In the genomic region with DNA sequence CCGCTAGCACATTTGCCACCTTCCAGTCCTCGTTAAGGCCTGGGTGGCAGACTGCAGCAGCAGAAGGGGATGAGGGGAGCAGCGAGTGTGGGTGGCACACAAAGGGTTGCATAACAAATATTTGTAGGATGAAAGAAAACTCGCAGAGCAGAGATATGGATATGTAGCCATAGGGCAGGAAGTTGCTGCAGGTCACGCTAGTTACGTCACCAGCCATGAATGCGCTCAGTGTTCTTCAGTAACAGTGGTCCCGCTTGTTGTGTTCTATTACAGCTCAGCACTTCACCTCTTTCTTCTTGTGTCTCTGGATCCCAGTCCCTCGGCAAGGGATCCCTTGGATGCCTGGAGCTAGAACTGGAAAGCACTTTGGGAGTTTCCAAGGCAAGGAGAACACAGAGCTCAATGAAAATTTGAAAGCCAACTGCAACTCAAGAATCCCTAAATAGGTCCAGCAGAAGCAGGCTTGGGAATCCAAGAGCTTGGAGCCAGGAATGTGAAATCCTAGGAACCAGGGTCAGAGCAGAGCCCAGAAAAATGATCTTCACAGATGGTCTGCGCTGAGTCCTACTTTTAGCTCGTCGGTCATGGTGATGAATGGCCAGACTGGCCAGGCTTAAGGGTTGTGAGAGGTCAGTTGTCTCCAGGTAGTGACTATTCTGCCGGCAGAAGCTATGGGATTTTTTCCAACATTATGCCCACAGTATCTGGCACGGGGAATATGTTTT, we compare ENCODE assay signal across 16 mouse cellular contexts. TPM values are rescaled to one million over a fixed set of nuclear protein-coding genes. Genes with fewer than 3 reads are reported as not detected.
DNase-seq lines count a peak whose midpoint lies in the region; ATAC-seq and TF ChIP-seq lines count a peak whose summit lies in the region.
"Had no signal": no experiment of that assay in that cellular context is flagged by ENCODE, and none has a peak within 500 bp of the region (broad histone marks: within the 10 kb centered on the region; RNA-seq: fewer than 3 reads in every experiment).

No protein-coding gene starts in this region.

- no peaks in the 10 kb centered on the region for H3K27me3 ChIP-seq in hindbrain, embryonic 10.5 days (ENCODE audit: insufficient read depth, poor library complexity, severe bottlenecking)
- H3K27me3 ChIP-seq in hindbrain, postnatal 0 days (ENCODE audit: insufficient read depth, low read length), result no peaks in the 10 kb centered on the region
- H3K27me3 ChIP-seq in embryonic facial prominence, embryonic 13.5 days, result no peaks in the 10 kb centered on the region
- H3K27me3 ChIP-seq in intestine, embryonic 15.5 days (replicated peaks), result no peaks in the 10 kb centered on the region
- no peaks in the 10 kb centered on the region; the same call in 1 of the 2 replicates for H3K27me3 ChIP-seq in kidney, adult 2 months (replicated peaks; ENCODE audit: control insufficient read depth, insufficient read depth, low read length)
- H3K27me3 ChIP-seq: heart, embryonic 13.5 days; hindbrain, embryonic 12.5 days had no signal

- TF ChIP-seq CTCF in hindbrain, postnatal 0 days (IDR thresholded peaks at IDR 0.05; ENCODE audit: low read depth), result no peak
- TF ChIP-seq CTCF in cortical plate, adult 2 months (IDR thresholded peaks at IDR 0.05; ENCODE audit: extremely low read depth, insufficient read depth, low read length), result no peak
- TF ChIP-seq CTCF in layer of hippocampus, adult 2 months (conservative IDR thresholded peaks at IDR 0.05), result no peak
- no peak for TF ChIP-seq CTCF in kidney, adult 2 months (conservative IDR thresholded peaks at IDR 0.05; ENCODE audit: insufficient read depth, insufficient read length, low read depth, low read length)

- no peak overlapping the region for H3K4me2 ChIP-seq in hindbrain, postnatal 0 days (ENCODE audit: low read depth, low read length)
- H3K4me2 ChIP-seq in embryonic facial prominence, embryonic 13.5 days, result no peak overlapping the region
- no peak overlapping the region for H3K4me2 ChIP-seq in intestine, embryonic 15.5 days (replicated peaks)
- H3K4me2 ChIP-seq: heart, embryonic 13.5 days; hindbrain, embryonic 12.5 days had no signal

- 85% methylated on average over 14 of the region's 14 CpGs for WGBS in hindbrain, embryonic 10.5 days
- 76% methylated on average over 14 of the region's 14 CpGs for WGBS in hindbrain, postnatal 0 days
- WGBS in embryonic facial prominence, embryonic 13.5 days, result 59% methylated on average over 14 of the region's 14 CpGs
- 69% methylated on average over 14 of the region's 14 CpGs for WGBS in intestine, embryonic 15.5 days
- WGBS in kidney, adult 2 months, result 76% methylated on average over 14 of the region's 14 CpGs

- H3K36me3 ChIP-seq in hindbrain, embryonic 10.5 days, result no peaks in the 10 kb centered on the region
- no peaks in the 10 kb centered on the region for H3K36me3 ChIP-seq in hindbrain, postnatal 0 days (ENCODE audit: insufficient read depth, low read length)
- H3K36me3 ChIP-seq in embryonic facial prominence, embryonic 13.5 days, result no peaks in the 10 kb centered on the region
- no peaks in the 10 kb centered on the region for H3K36me3 ChIP-seq in intestine, embryonic 15.5 days
- no peaks in the 10 kb centered on the region for H3K36me3 ChIP-seq in kidney, adult 2 months (ENCODE audit: control insufficient read depth, insufficient read depth, low read length)
- H3K36me3 ChIP-seq: heart, embryonic 13.5 days; hindbrain, embryonic 12.5 days had no signal

- H3K4me1 ChIP-seq in hindbrain, embryonic 10.5 days (replicated peaks), result no peaks in the 10 kb centered on the region
- H3K4me1 ChIP-seq in hindbrain, postnatal 0 days (ENCODE audit: insufficient read depth, low read length), result no peaks in the 10 kb centered on the region
- peaks cover 2% of the 10 kb centered on the region; the same call in 1 of the 2 replicates for H3K4me1 ChIP-seq in cortical plate, adult 2 months (ENCODE audit: control insufficient read depth, insufficient read depth, low read length)
- H3K4me1 ChIP-seq in embryonic facial prominence, embryonic 13.5 days, result peaks cover 12% of the 10 kb centered on the region
- no peaks in the 10 kb centered on the region for H3K4me1 ChIP-seq in intestine, embryonic 15.5 days (replicated peaks)
- H3K4me1 ChIP-seq in kidney, adult 2 months (ENCODE audit: control insufficient read depth, insufficient read depth, low read length), result no peaks in the 10 kb centered on the region
- H3K4me1 ChIP-seq: hindbrain, embryonic 12.5 days; megakaryocyte, embryonic 14.5 days had no signal

- no peak overlapping the region for H3K9ac ChIP-seq in hindbrain, postnatal 0 days (replicated peaks; ENCODE audit: low read length)
- H3K9ac ChIP-seq in embryonic facial prominence, embryonic 13.5 days, result no peak overlapping the region
- no peak overlapping the region for H3K9ac ChIP-seq in intestine, embryonic 15.5 days
- H3K9ac ChIP-seq: heart, embryonic 13.5 days; hindbrain, embryonic 12.5 days had no signal

- no peak overlapping the region for H3K4me3 ChIP-seq in hindbrain, embryonic 10.5 days
- H3K4me3 ChIP-seq in hindbrain, postnatal 0 days (ENCODE audit: low read length), result no peak overlapping the region
- H3K4me3 ChIP-seq in cortical plate, adult 2 months (ENCODE audit: insufficient read depth, low read length), result no peak overlapping the region
- no peak overlapping the region for H3K4me3 ChIP-seq in embryonic facial prominence, embryonic 13.5 days
- H3K4me3 ChIP-seq in layer of hippocampus, adult 2 months, result no peak overlapping the region
- no peak overlapping the region for H3K4me3 ChIP-seq in intestine, embryonic 15.5 days (replicated peaks)
- no peak overlapping the region for H3K4me3 ChIP-seq in kidney, adult 2 months (ENCODE audit: insufficient read depth, low read depth, low read length)
- H3K4me3 ChIP-seq: heart, embryonic 13.5 days; hindbrain, embryonic 12.5 days; megakaryocyte, embryonic 14.5 days had no signal

- no peaks in the 10 kb centered on the region for H3K9me3 ChIP-seq in hindbrain, embryonic 10.5 days
- no peaks in the 10 kb centered on the region for H3K9me3 ChIP-seq in hindbrain, postnatal 0 days (ENCODE audit: low read length)
- H3K9me3 ChIP-seq in embryonic facial prominence, embryonic 13.5 days, result no peaks in the 10 kb centered on the region
- H3K9me3 ChIP-seq in intestine, embryonic 15.5 days, result no peaks in the 10 kb centered on the region
- H3K9me3 ChIP-seq: heart, embryonic 13.5 days; hindbrain, embryonic 12.5 days; megakaryocyte, embryonic 14.5 days had no signal

- no peak for DNase-seq in hindbrain, embryonic 10.5 days (ENCODE audit: low spot score)
- DNase-seq in hindbrain, postnatal 0 days (ENCODE audit: low spot score), result no peak
- DNase-seq in layer of hippocampus, adult 2 months (ENCODE audit: low spot score in 2 of 2), result peak in 1 of 2 experiments; percentile 26
- DNase-seq in kidney, adult 2 months, result no peak
- DNase-seq: adrenal gland, postnatal 36 days; kidney, adult 9 months; thymus, adult 2 months had no signal

- no peak for ATAC-seq in hindbrain, postnatal 0 days
- no peak for ATAC-seq in embryonic facial prominence, embryonic 13.5 days (ENCODE audit: insufficient number of reproducible peaks, insufficient read depth, low FRiP score, low TSS enrichment, low read depth)
- no peak for ATAC-seq in intestine, embryonic 15.5 days
- no peak for ATAC-seq in inflammation-experienced regulatory T-cells, adult 6 months
- ATAC-seq: forebrain, embryonic 14.5 days had no signal

- TF ChIP-seq POLR2A in cortical plate, adult 2 months (IDR thresholded peaks at IDR 0.05; ENCODE audit: extremely low read depth, insufficient read depth, low read length), result no peak
- no peak for TF ChIP-seq POLR2A in kidney, adult 2 months (IDR thresholded peaks at IDR 0.05; ENCODE audit: low read depth, low read length)

- H3K27ac ChIP-seq in hindbrain, embryonic 10.5 days, result peak overlapping the region; percentile 30; the same call in 1 of the 2 replicates
- H3K27ac ChIP-seq in hindbrain, postnatal 0 days, result no peak overlapping the region
- 0 out of 2 replicates have a peak overlapping the region, but pooled peaks have one; percentile 35 for H3K27ac ChIP-seq in cortical plate, adult 2 months (ENCODE audit: insufficient read depth, low read length)
- H3K27ac ChIP-seq in embryonic facial prominence, embryonic 13.5 days, result peak overlapping the region; percentile 8; the same call in 1 of the 2 replicates
- peak overlapping the region; percentile 85 for H3K27ac ChIP-seq in layer of hippocampus, adult 2 months
- no peak overlapping the region for H3K27ac ChIP-seq in intestine, embryonic 15.5 days
- no peak overlapping the region for H3K27ac ChIP-seq in kidney, adult 2 months (ENCODE audit: insufficient read depth, low read depth, low read length)
- H3K27ac ChIP-seq: heart, embryonic 13.5 days; hindbrain, embryonic 12.5 days had no signal

RNA-seq across cellular contexts. Expression of a gene that starts 34.4 kb away (rescaled TPM):
- 1.4 and 2.6 TPM in 2 replicates for polyA plus RNA-seq in hindbrain, embryonic 10.5 days (2016; fragmentation: Nextera tagmentation; extraction: Ambion mirVana)
- 8.0 and 10.6 TPM in 2 replicates for total RNA-seq in hindbrain, postnatal 0 days (2014; rRNA removed)
- polyA plus RNA-seq in hindbrain, postnatal 0 days (2015; fragmentation: Nextera tagmentation; extraction: Ambion mirVana), result 3.2 and 3.4 TPM in 2 replicates
- 8.6 and 10.1 TPM in 2 replicates for polyA plus RNA-seq in cortical plate, adult 2 months (2012; rRNA removed)
- 10.9 and 13.8 TPM in 2 replicates for polyA plus RNA-seq in embryonic facial prominence, embryonic 13.5 days (2015; fragmentation: Nextera tagmentation; extraction: Ambion mirVana)
- 10 to 100 TPM; 13.6 to 17.5 TPM for total RNA-seq in layer of hippocampus, adult 2 months (2021)
- 2.2 and 2.5 TPM in 2 replicates for polyA plus RNA-seq in intestine, embryonic 15.5 days (2015; fragmentation: Nextera tagmentation; extraction: Ambion mirVana)
- polyA plus RNA-seq in kidney, adult 2 months (2012; rRNA removed), result 0.11 and 0.19 TPM in 2 replicates
- not detected for polyA plus RNA-seq in inflammation-experienced regulatory T-cells, adult 6 months (2017; shearing (Covaris generic))
- total RNA-seq: common myeloid progenitor, adult 5-6 weeks had no signal

Comparison
In these comparisons a context has a peak if more than half of its experiments do, and no peak if none do; other contexts are left out.
1. H3K27ac ChIP-seq: peak in hindbrain, embryonic 10.5 days (single experiment), cortical plate, adult 2 months (single experiment), embryonic facial prominence, embryonic 13.5 days (single experiment) and layer of hippocampus, adult 2 months (single experiment); none in hindbrain, postnatal 0 days (single experiment), intestine, embryonic 15.5 days (single experiment) and kidney, adult 2 months (single experiment).